Mouse (Mus musculus): ENCODE measurements around the gene Nck2. TPM values are rescaled to one million over a fixed set of nuclear protein-coding genes. Genes with fewer than 3 reads are reported as not detected.

The Nck2 gene
- polyA plus RNA-seq, 1 experiment from 2014 or later: 28.8 TPM

DNA sequence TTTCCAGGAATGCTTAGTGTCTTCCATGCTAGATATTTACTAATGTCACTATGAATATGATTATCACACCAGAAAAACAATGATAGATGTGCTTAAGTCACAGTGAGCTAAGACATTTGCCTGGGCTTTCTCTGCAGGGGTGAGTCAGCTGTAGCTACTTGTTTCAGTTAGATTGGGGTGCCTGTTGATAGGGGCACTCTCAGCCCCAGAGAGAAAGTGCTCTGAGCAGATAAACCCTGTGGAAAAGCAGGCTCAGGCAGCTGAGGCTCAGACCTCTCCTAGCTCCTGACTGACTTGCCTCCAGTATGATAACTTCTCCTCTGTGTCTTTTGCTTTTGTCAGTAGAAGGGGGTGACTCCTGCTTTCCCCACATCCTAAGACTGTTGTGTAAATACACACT is 30.2 kb upstream of the Nck2 start:
- H3K4me1 ChIP-seq (ENCODE audit: control insufficient read depth in 2 of 2, insufficient read depth in 2 of 2, low read length in 2 of 2): peaks cover 3 to 8% of the 10 kb centered on the region in 2 experiments; a peak in 2 of 4 replicates
- H3K36me3 ChIP-seq (ENCODE audit: control insufficient read depth, insufficient read depth, low read length): no peaks in the 10 kb centered on the region
- ATAC-seq (ENCODE audit: insufficient number of reproducible peaks, insufficient read depth, low FRiP score, low read depth): no peak
- no peak overlapping the region for H3K27ac ChIP-seq (replicated peaks in 1 of 2; ENCODE audit: control insufficient read depth in 1 of 2, insufficient read depth in 1 of 2, low read depth in 2 of 2, low read length in 2 of 2)
- H3K4me3 ChIP-seq (ENCODE audit: control insufficient read depth in 1 of 2, insufficient read depth in 1 of 2, low read depth in 1 of 2, low read length in 2 of 2): no peak overlapping the region
- no peak overlapping the region for H3K4me2 ChIP-seq (ENCODE audit: low read length)
- H3K9me3 ChIP-seq (ENCODE audit: control insufficient read depth, low read length): no peaks in the 10 kb centered on the region
- no peaks in the 10 kb centered on the region for H3K27me3 ChIP-seq (ENCODE audit: control insufficient read depth, insufficient read depth, low read length)
- no peak overlapping the region for H3K9ac ChIP-seq (ENCODE audit: low read length)

DNA sequence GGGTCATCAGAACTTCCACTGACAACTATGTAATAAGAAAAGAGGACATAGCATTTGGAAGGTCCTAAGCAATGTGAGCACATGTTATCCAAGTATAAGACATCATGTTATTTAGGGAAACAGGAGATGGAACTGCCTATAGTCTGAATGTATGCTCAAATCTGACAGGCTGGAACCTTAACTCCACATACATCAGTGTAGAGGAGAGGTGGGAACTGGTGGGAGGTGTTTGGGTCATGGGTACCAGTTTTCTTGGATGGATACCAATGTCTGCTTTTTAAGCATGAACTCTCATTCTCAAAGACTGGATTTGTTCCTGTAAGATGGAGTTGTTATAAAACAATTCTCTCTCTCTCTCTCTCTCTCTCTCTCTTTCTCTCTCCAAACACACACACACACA is 29.4 kb upstream of the Nck2 start:
- H3K4me2 ChIP-seq (ENCODE audit: low read length): no peak overlapping the region
- peaks cover 3 to 8% of the 10 kb centered on the region in 2 experiments; a peak in 2 of 4 replicates for H3K4me1 ChIP-seq (ENCODE audit: control insufficient read depth in 2 of 2, insufficient read depth in 2 of 2, low read length in 2 of 2)
- H3K9ac ChIP-seq (ENCODE audit: low read length): no peak overlapping the region
- ATAC-seq (ENCODE audit: insufficient number of reproducible peaks, insufficient read depth, low FRiP score, low read depth): no peak
- H3K9me3 ChIP-seq (ENCODE audit: control insufficient read depth, low read length): no peaks in the 10 kb centered on the region
- H3K36me3 ChIP-seq (ENCODE audit: control insufficient read depth, insufficient read depth, low read length): no peaks in the 10 kb centered on the region
- no peaks in the 10 kb centered on the region for H3K27me3 ChIP-seq (ENCODE audit: control insufficient read depth, insufficient read depth, low read length)
- no peak overlapping the region for H3K27ac ChIP-seq (replicated peaks in 1 of 2; ENCODE audit: control insufficient read depth in 1 of 2, insufficient read depth in 1 of 2, low read depth in 2 of 2, low read length in 2 of 2)
- H3K4me3 ChIP-seq (ENCODE audit: control insufficient read depth in 1 of 2, insufficient read depth in 1 of 2, low read depth in 1 of 2, low read length in 2 of 2): no peak overlapping the region

DNA sequence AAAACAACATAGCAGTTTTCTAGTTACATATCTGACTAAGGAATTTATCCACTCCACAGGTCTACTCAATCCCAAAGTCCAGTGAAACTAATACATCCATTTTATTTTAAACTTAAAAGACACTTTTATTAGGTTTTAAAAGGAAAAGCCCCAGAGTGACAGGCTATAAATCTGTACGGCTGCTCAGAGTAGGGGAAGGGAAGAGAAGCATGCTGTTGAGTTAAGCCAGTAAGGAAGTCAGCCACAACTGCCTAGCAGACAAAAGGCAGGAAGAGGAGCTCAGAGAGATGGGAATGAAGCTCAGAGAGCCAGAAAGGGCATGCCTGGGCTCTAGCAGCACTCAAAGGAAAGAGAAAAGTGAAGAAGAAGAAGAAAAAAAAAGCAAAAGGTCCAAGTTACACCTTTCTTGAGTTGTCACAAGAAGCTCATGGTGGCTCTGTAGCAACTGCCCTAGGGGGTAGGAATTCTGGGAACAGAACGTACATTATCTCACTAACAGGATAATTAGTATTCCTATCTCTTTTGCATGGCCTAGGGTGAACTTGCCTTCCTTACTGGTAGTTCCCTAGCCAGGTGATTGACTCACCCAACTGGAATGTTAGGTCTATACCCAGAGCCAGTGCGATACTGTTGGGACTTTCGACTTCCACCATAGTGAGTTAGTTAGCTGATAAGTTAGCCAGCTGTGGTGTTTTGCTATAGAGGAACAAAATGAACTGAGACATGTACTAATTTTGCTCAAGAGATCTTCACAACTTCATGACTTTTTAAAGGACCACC is 21.2 kb upstream of the Nck2 start:
- peaks cover 6 to 17% of the 10 kb centered on the region in 2 experiments for H3K4me1 ChIP-seq (ENCODE audit: control insufficient read depth in 2 of 2, insufficient read depth in 2 of 2, low read length in 2 of 2)
- no peaks in the 10 kb centered on the region for H3K27me3 ChIP-seq (ENCODE audit: control insufficient read depth, insufficient read depth, low read length)
- H3K4me3 ChIP-seq (ENCODE audit: control insufficient read depth in 1 of 2, insufficient read depth in 1 of 2, low read depth in 1 of 2, low read length in 2 of 2): no peak overlapping the region
- H3K9me3 ChIP-seq (ENCODE audit: control insufficient read depth, low read length): no peaks in the 10 kb centered on the region
- H3K9ac ChIP-seq (ENCODE audit: low read length): no peak overlapping the region
- WGBS: 49% methylated on average over 4 of the region's 4 CpGs
- no peak for ATAC-seq (ENCODE audit: insufficient number of reproducible peaks, insufficient read depth, low FRiP score, low read depth)
- no peak overlapping the region for H3K4me2 ChIP-seq (ENCODE audit: low read length)
- no peak overlapping the region for H3K27ac ChIP-seq (replicated peaks in 1 of 2; ENCODE audit: control insufficient read depth in 1 of 2, insufficient read depth in 1 of 2, low read depth in 2 of 2, low read length in 2 of 2)
- H3K36me3 ChIP-seq (ENCODE audit: control insufficient read depth, insufficient read depth, low read length): no peaks in the 10 kb centered on the region

DNA sequence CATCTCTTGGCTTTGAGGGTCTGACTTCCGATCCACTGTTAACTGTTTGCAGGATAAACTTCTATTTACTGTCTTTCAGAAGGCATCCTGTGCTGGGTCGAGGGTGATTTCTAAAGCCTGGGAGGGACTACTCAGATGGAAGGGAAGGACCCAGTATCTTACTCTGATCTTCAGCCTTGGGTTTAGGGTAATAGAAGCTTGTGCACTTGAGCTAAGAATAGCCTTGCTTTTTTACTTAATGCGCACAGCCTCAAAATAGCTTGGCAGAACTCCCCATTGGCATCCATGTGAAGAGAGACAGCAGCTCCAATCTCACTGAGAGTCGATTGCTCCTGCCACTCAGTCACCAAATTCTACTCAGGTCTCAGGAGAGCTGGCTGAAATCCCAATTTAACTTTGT is 17.9 kb upstream of the Nck2 start:
- Histone ChIP-seq H3K27me3 (ENCODE audit: control insufficient read depth, insufficient read depth, low read length) (no peaks in the 10 kb centered on the region), H3K4me3 (ENCODE audit: control insufficient read depth in 1 of 2, insufficient read depth in 1 of 2, low read depth in 1 of 2, low read length in 2 of 2) (no peak overlapping the region), H3K36me3 (ENCODE audit: control insufficient read depth, insufficient read depth, low read length) (no peaks in the 10 kb centered on the region), H3K4me2 (ENCODE audit: low read length) (peak overlapping the region; percentile 55), H3K9me3 (ENCODE audit: control insufficient read depth, low read length) (no peaks in the 10 kb centered on the region), H3K9ac (ENCODE audit: low read length) (peak overlapping the region; percentile 60), H3K4me1 (ENCODE audit: control insufficient read depth in 2 of 2, insufficient read depth in 2 of 2, low read length in 2 of 2) (peaks cover 6 to 17% of the 10 kb centered on the region in 2 experiments), H3K27ac (replicated peaks in 1 of 2; ENCODE audit: control insufficient read depth in 1 of 2, insufficient read depth in 1 of 2, low read depth in 2 of 2, low read length in 2 of 2) (peak overlapping the region; percentile 67 to 82)
- WGBS: 12% methylated on average over 4 of the region's 4 CpGs
- peak; percentile 56 for ATAC-seq (ENCODE audit: insufficient number of reproducible peaks, insufficient read depth, low FRiP score, low read depth)

DNA sequence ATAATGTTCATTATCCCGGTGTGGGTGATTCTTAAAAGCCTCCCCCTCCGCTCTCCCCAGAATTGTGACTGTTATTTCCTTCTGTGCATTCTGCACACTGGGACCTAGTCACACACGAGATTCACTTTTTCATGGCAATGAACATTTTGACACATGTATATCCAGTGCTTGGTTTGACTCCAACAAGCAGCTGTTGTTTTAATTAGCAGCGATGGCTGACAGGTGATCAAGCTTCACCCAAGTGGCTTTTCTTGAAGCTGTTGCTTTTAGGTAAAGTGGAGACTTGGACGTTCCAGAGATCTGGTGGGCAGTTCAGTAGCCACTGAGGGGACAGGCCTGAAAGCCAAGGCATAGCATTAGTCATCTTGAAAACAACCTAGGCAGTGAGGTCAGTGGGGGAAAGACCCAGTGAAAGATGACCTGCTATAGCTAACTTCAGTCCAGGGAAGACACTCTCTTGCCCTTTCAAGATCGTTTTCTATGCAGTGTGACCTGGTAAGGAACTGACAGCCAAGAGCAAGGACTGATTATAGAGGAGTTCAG is 17.3 kb upstream of the Nck2 start:
- Histone ChIP-seq H3K4me1 (ENCODE audit: control insufficient read depth in 2 of 2, insufficient read depth in 2 of 2, low read length in 2 of 2) (peaks cover 6 to 17% of the 10 kb centered on the region in 2 experiments), H3K27ac (replicated peaks in 1 of 2; ENCODE audit: control insufficient read depth in 1 of 2, insufficient read depth in 1 of 2, low read depth in 2 of 2, low read length in 2 of 2) (peak overlapping the region; percentile 67 to 82), H3K36me3 (ENCODE audit: control insufficient read depth, insufficient read depth, low read length) (no peaks in the 10 kb centered on the region), H3K4me3 (ENCODE audit: control insufficient read depth in 1 of 2, insufficient read depth in 1 of 2, low read depth in 1 of 2, low read length in 2 of 2) (no peak overlapping the region), H3K9ac (ENCODE audit: low read length) (peak overlapping the region; percentile 60; the same call in 1 of the 2 replicates), H3K4me2 (ENCODE audit: low read length) (peak overlapping the region; percentile 55), H3K9me3 (ENCODE audit: control insufficient read depth, low read length) (no peaks in the 10 kb centered on the region), H3K27me3 (ENCODE audit: control insufficient read depth, insufficient read depth, low read length) (no peaks in the 10 kb centered on the region)
- 49% methylated on average over 6 of the region's 6 CpGs for WGBS
- ATAC-seq (ENCODE audit: insufficient number of reproducible peaks, insufficient read depth, low FRiP score, low read depth): no peak

DNA sequence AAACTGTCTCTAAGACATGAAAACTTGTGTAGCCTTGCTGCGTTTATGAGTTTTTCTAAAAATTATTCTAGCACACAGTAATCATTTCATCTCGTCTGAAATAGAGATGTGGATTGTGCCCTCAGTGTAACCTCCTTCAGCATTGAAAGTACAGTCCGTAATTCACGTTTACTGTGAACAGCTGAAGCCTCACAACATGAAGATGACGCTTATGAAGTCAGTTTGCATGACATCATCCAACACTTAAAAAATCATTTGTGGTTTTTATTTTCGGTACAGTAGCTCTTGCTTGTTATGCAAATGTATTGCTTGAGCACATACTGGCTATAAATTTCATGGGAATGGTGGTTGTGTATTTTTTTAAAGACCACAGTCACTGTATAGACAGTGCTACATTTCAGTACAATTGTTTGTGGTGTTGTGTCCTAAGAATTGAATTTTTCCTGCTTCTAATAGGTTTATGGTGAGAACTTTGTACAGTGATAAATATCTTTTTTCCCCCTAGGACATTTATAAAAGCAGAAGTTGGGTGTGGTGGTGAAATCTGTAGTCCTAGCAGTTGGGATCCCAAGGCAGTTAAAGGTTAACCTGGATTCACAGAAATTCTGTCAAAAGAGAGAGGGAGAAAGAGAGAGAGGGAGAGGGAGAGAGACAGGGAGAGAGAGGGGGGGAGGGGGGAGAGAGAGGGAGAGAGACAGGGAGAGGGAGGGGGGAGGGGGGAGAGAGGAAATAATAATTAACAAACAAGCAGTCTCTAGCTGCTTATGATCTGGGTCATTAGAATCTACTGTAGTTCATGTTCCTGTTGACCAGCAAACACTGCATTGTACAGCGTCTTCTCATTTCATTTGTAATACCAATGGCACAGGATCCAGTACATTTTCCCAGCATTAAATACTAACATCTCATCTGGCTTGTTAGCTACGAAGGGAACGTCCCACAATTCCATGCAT is 14.2 kb upstream of the Nck2 start:
- Histone ChIP-seq H3K27me3 (ENCODE audit: control insufficient read depth, insufficient read depth, low read length) (no peaks in the 10 kb centered on the region), H3K9me3 (ENCODE audit: control insufficient read depth, low read length) (no peaks in the 10 kb centered on the region), H3K4me2 (ENCODE audit: low read length) (no peak overlapping the region), H3K36me3 (ENCODE audit: control insufficient read depth, insufficient read depth, low read length) (no peaks in the 10 kb centered on the region), H3K9ac (ENCODE audit: low read length) (no peak overlapping the region), H3K4me3 (ENCODE audit: control insufficient read depth in 1 of 2, insufficient read depth in 1 of 2, low read depth in 1 of 2, low read length in 2 of 2) (no peak overlapping the region), H3K27ac (replicated peaks in 1 of 2; ENCODE audit: control insufficient read depth in 1 of 2, insufficient read depth in 1 of 2, low read depth in 2 of 2, low read length in 2 of 2) (no peak overlapping the region), H3K4me1 (ENCODE audit: control insufficient read depth in 2 of 2, insufficient read depth in 2 of 2, low read length in 2 of 2) (peaks cover 9 to 31% of the 10 kb centered on the region in 2 experiments)
- ATAC-seq (ENCODE audit: insufficient number of reproducible peaks, insufficient read depth, low FRiP score, low read depth): no peak
- 79% methylated on average over 9 of the region's 9 CpGs for WGBS

DNA sequence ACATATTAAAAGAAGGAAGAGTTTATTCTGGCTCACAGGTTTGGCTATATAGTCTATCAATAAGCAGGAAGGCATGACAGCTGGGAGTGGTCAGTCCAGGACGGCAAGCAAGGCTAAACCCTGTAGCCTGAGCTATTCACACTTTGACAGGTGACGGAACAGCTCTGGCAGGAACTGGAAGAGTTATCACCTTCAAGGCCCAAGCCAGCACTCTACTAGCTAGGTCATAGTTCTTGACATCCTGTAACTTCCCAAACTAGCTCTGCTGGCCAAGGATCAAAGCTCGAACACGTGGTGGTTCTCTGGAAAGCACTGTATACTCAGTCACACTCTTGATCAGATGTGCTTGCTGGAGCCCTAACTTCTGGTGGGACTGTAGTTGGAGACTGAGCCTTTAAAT is 10.5 kb upstream of the Nck2 start:
- ATAC-seq (ENCODE audit: insufficient number of reproducible peaks, insufficient read depth, low FRiP score, low read depth): no peak
- 60% methylated on average over 4 of the region's 4 CpGs for WGBS
- no peaks in the 10 kb centered on the region for H3K27me3 ChIP-seq (ENCODE audit: control insufficient read depth, insufficient read depth, low read length)
- H3K4me3 ChIP-seq (ENCODE audit: control insufficient read depth in 1 of 2, insufficient read depth in 1 of 2, low read depth in 1 of 2, low read length in 2 of 2): no peak overlapping the region
- H3K9me3 ChIP-seq (ENCODE audit: control insufficient read depth, low read length): no peaks in the 10 kb centered on the region
- no peak overlapping the region for H3K4me2 ChIP-seq (ENCODE audit: low read length)
- H3K36me3 ChIP-seq (ENCODE audit: control insufficient read depth, insufficient read depth, low read length): no peaks in the 10 kb centered on the region
- H3K9ac ChIP-seq (ENCODE audit: low read length): no peak overlapping the region
- H3K27ac ChIP-seq (replicated peaks in 1 of 2; ENCODE audit: control insufficient read depth in 1 of 2, insufficient read depth in 1 of 2, low read depth in 2 of 2, low read length in 2 of 2): no peak overlapping the region
- peaks cover 3 to 15% of the 10 kb centered on the region in 2 experiments for H3K4me1 ChIP-seq (ENCODE audit: control insufficient read depth in 2 of 2, insufficient read depth in 2 of 2, low read length in 2 of 2)
